Mouse (Mus musculus) right cerebral cortex, postnatal 4 days (tissue): ENCODE data around the gene Gnb5.
A peak's percentile ranks its signal among the peaks of the same experiment; 100 is the strongest.

Source experiments
- DNase-seq: peaks from one replicate; pipeline ENCODE4 v3.0.0-alpha.2; 2022

Gnb5 gene

DNA sequence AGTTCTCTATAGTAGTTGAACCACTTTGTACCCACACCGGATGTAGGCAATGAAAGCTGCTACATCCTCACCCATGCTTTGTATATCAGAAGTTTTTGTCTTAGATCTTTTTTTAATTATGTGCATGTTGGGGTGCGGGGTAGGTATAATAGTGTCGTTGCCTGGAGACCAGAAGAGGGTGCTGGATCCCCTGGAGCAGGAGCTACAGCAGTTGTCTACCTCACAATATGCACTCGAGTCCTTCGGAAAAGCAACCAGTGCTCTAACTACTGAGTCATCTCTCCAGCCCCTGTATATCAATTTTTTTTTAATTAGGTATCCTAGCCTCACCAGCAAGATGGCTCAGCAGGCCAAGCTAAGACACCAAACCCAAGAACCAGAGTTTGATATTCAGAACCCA lies 927 bp downstream of the Gnb5 start:
- no peak for DNase-seq

DNA sequence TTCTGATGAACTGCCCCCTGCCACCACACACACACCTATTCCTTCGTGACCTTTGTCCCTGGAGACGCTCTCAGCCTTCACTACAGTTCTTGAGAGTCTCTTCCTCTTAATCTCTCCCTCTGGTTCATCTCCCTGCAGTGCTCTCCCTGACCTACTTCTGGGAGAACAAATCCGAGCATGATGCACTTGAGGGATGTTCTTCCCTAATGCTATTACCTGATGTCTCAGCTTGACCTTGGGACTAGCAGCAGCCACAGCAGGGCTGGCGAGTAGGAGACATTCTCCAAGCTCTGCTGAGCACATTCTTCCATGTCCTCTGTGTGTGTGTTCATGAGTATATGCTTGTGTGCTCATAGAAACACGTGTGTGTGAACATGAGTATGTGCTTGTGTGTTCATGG lies 2.5 kb downstream of the Gnb5 start:
- DNase-seq: no peak

DNA sequence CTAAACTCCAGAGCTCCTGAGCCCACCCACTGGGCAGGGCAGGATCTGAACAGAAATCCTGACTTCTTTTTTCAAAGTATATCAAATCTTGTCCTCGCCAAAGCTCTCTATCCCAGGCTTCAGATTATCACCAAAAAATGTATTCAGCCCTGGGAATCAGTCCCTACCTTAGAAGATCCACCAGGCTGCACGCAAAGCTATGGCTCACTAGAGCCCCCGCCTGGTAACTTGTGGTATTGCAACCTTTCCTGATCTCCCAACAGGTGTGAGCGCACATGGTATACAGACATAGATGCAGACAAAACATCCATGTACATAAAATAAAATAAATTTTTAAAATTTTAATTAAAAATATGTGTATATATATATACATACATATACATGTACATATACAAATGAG lies 5.9 kb downstream of the Gnb5 start:
- DNase-seq: peak; percentile 93

DNA sequence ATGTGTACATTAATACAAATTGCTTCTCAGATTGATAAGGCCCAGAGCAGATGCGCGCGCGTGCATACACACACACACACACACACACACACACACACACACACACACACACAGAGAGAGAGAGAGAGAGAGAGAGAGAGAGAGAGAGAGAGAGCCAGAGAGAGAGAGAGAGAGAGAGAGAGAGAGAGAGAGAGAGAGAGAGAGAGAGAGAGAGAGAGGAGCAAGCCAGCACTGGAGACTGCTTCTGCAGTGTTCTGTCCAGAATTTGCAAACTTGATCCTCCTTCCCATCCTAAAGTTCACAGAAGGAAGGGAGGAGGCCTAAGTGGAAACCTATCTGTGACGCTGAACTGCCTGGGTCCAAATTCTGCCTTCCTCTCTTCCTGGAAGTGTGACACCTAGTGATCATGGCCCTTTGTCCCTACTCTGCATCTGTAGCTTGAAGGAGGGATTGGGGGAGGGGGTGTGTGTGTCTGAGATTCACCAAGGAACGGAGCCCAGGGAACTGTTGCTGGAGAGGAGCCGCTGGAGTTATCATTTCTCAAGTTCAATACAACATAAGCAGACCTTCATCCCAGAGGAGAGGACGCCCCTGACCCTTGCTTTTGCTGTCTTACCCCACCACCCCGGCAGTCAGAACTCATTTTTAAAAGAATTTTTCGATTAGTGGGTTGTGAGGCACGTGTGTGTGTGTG lies 7.2 kb downstream of the Gnb5 start:
- DNase-seq: no peak

DNA sequence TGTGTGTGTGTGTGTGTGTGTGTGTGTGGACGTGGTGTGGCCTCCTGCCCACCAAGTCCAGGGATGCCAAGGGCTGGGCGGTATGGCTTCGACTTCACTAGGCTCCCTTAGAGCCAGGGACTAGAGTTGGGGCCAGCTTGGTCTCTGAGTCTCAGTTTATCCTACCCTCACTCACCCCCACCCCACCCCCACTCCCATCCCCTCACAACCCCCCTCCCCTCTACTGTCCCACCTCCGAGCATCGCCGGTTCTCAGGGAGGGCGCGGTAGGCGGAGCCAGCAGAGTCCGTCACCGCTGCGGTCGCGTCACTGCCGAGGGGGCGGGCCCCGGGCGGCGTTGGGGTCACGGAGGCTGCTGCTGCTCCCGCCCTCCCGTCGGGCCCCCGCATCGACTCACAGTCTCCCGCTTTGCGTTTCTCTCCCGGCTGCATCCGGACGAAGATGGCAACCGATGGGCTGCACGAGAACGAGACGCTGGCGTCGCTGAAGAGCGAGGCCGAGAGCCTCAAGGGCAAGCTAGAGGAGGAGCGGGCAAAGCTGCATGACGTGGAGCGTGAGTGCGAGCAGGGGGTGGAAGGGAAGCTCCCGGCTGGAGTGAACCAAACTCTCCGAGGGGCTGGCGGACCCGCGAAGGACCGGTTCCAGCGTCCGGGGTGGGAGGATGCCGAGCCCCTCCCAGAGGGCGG lies 7.9 kb downstream of the Gnb5 start:
- DNase-seq: peak; percentile 79

DNA sequence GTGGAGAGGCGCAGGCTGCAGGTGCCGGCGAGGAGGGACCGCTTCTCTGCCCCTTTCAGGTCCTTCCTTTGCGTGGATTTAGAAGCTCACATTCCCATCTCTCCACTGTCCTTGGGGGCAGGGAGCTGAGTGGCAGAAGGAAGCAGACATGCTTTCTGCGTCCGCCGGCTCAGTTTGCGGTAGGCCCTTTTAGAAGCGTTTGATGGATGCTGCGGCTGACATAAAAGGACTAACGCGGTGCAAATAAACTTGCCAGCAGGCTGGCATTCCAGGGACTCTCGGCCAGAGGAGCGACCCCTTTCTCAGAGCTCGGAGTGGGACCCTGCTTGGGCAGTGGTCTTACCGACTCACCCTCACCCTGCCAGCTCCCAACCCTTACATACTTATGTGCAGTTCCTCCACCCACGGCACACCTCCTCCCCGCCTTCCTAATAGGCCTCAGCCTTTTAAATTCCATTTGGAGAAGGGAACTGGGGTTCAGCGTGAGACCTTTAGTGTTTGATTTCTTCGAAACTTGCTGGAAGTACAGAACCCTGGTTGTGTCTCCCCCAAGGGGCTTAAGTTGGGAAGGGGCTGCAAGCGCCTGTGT lies 8.5 kb downstream of the Gnb5 start:
- DNase-seq: no peak

DNA sequence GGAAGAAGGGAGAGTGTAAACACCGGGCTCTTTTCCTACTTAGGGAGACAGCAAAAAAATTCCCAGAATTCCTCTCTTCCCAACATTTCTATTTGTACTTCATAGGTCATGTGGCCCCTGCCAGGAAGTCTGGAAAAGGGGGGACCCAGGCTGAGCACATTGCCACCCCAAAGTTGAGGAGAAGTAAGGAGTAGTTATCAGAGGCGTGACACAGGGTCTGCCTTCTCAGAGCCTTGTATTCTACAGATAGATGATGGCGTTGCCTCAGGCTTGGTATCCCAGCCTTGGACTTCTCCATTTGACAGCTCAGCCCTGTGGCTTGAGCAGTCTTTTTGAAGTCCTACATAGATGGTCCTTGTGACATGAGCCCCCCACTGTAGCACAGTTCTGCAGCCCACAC lies 9.2 kb downstream of the Gnb5 start:
- DNase-seq: no peak

DNA sequence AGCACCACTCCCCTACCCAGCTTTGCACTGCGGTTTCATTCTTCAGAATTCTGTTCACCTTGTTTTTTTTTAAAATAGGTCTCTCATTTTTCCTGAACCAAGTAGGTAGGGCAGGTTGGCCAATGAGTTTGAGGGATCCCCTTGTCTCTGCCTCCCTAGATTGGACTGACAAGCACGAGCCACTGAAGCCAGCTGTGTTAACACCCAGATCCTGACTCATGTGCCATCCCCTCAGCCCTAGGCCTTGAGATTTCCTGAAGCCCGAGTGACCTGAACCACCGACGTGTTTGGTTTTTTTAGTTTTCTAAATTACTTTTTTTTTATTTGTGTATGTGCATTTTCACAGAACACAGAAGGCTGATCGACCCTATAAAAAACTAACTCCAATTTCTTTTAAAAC lies 10.7 kb downstream of the Gnb5 start:
- no peak for DNase-seq

DNA sequence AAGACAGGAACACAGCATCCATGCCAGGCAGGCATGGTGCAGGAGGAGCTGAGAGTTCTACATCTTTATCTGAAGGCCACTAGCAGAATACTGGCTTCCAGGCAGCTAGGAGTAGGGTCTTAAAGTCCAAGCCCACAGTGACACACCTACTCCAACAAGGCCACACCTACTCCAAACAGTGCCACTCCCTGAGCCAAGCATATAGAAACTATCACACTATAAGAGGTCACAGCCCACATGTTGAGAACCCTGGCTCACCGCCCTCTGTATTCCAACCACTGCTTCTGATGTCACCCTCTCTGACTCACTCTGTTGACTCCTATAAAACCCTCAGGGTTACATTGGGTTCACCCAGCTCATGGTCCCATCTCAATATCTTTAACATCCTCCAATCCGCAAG lies 12.1 kb downstream of the Gnb5 start:
- no peak for DNase-seq

DNA sequence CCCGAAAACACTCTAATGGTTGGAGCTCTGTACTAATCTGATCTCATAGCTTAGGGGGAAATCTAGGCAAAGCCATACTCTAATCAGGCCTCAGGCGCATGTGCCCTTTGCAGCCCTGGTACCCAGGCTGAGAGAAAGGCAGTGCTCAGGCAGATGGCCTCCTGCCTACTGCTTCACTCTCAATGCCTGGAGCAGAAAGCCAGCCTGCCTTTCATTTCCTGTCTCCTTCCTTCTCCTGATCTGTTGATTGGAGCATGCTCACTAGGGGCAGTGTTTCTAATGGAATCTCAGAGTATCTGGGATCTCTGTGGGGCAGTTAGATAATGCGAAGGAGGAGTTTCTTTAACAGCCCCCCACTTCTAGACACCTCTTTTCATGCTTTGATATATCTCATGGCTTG lies 13.3 kb downstream of the Gnb5 start:
- DNase-seq: no peak

DNA sequence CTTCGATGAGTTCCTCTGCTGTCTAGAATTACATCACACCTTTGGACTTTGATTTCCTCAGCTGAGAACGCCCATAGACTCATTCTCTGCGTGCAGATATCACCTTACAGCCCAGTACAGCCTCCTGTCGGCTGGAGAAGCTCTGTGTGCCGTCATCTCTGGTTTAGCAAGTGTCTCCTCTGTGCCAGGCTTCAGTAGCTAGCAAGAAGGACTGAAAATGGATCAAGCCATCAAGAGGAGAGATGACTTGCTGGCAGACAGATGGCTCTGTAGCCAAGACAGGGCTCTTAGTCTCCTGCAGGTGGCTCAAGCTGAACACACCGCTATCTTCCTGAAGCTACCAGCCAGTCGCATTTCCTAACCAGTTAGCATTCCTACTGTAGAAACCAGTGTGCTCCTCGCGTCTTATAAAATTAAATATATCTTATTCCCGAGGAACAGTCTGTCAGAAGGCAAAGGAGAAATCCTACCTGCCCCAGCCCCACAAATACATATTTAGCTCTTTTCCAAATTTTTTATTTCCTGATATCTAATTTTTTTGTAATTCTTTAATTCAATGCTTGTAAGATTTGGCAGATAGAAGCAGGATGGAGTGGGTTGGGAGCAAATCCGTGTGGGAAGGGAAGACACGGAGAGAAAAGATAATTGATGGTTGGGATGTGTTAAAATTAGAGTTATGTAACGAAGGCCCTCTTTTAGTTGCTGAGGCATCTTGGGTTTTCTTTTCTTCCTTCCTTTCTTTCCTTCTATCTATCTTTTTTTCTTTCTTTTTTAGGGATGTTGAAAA lies 16.2 kb downstream of the Gnb5 start:
- no peak for DNase-seq

DNA sequence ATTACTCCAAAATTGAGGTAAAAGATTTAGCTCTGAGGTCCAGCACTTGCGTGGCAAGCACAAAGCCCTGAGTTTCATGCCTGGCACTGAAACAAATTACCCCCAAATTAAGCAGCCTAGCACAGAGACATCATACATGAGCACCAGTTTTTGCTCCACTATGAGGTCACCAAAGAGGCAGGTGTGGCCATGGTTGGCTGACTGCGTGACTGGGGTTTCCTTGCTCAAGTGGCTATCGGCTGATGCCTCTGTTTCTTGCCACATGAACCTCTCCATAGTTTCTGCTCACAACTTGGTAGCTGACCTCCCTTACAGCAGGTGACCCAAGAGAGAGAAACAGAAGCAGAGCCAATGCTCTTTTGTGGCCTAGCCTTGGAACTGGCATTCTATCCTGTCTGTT lies 22.0 kb downstream of the Gnb5 start:
- no peak for DNase-seq

DNA sequence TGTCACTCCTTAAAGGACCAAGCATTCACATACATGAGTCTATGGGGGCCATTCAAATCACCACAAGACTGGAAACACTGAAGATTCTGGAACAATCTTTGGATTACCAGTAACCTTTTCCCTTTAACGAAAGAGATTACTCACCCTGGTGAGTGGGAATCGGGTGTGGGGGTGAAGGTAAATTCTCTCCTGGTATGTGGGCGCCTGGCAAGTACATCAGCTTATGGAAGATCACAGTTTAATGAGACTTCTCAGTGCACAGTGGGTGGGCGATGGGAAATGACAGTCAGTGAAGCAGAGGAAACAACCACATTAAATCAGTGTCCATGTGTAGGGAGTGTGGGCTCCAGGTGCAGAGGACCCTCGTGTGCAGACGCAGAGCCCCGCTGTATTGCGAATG lies 24.7 kb downstream of the Gnb5 start:
- DNase-seq: no peak

DNA sequence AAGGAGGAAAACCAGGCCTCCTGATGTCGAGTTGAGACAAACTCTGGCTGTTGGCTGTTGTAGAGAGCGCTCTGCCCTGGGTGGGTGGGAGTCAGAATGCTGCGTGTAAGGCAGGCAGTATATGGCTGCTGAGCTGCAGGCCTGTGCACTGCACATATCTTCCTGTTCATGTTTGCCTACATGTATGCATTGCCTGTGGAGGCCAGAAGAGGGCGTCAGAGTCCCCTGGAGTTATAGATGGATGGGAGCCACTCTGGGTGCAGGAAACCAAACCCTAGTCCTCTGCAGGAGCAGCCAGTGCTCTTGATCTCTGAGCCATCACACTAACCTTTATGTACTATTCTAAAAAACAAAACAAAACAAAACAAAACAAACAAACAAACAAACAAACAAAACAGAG lies 28.4 kb downstream of the Gnb5 start:
- DNase-seq: no peak

DNA sequence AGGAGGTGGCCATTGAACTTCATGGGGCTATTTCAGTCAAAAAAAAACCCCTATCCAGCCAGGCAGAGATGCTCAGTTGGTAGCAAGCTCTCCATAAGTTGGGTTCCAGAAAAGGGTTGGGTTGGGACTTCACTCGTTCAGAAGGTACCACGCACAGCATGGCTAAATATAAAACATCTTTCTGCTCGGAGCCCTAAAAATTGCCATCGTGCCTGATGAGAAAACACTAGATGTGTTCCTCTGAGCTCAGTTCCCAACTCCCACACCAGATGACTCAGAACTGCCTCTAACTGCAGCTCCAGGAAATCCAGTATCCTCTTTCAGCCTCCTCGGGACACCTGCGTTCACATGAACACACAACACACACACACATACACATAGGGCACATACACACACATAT lies 31.9 kb downstream of the Gnb5 start:
- no peak for DNase-seq

DNA sequence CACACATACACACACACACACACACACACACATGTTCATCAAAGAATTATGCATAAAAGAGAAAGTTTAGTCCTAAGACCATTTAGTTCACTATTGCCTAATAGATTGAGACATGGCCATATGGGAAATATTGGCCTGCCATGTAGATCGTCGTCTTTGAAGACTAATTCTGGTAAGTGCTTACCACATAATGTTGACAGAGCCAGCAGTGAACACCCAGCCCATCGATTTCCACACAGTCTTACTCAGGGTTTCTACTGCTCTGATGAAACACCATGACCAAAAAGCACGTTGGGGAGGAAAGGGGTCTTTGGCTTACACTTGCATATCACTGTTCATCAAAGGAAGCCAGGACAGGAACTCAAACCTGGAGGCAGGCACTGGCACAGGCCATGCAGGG lies 36.3 kb downstream of the Gnb5 start:
- no peak for DNase-seq

DNA sequence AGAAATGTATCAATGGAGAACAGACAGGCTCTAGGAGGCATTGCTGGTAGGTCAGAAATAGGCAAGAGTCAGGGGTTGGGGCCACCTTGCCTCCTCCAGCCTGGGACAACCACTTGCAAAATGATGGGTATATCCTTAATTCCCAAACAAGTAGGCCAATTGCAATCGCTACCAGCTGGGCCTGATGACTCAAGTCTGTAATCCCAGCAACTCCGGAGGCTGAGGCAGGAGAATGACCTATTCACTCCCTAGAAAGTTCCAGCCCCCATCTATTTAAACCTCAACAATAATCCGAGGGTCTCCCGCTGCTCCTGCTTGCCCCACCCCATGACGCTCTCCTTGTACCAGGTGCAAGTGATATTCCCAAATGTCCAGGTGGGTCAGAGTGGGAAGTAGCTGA lies 41.4 kb downstream of the Gnb5 start, which contains the start of gene Bcl2l10:
Gene Bcl2l10 (plus strand): TSS at position 301 of the 400 bp plus-strand sequence.
- DNase-seq: no peak

DNA sequence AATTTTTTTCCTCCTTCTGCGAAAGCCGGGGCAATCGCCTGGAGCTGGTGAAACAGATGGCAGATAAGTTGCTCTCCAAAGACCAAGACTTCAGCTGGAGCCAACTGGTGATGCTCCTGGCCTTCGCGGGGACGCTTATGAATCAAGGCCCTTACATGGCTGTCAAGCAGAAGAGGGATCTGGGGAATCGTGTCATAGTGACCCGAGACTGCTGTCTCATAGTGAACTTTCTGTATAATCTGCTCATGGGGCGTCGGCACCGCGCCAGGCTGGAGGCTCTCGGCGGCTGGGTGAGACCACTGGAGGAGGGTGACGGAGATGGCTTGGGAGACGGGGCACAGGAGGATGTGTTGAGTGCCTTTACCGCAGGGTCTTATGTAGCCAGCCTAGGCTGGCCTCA lies 42.0 kb downstream of the Gnb5 start:
- DNase-seq: no peak

DNA sequence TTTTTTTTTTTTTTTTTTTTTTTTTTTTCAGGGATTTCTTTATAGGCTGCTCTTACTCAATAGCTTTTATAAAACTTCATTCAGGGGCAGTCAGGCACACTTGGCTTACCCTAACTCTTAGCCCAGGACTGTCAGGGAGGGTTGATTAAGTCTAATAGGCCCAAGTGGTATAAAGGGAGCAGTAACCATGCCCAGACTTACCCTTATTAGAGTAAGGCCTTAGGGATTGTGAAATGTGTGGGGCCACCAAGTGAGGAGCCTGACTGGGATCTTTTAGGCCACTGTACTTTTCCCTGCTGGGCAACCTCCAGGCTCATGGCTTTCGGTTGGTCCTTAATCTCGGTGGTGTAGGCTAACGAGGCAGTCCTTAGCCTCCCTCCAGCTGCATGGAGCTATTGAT lies 42.6 kb downstream of the Gnb5 start:
- no peak for DNase-seq

DNA sequence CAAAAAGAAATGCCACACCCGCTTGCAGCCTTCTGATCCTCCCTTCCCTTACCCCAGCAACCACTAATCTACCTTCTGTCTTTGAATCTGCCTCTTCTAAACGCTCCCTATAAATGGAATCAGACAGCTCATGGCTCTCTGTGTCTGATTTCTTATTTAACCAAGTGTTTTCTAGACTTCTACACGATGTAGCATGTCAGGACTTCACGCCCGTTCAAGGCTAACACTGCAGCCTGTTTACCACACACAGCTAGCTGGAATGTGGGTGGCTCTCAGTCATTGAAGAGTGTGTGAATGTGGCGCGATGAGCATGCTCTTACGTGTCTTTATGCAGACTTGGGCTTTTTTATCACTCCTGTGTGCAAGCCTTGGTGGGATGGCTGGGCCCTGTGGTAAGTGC lies 47.0 kb downstream of the Gnb5 start:
- no peak for DNase-seq

DNA sequence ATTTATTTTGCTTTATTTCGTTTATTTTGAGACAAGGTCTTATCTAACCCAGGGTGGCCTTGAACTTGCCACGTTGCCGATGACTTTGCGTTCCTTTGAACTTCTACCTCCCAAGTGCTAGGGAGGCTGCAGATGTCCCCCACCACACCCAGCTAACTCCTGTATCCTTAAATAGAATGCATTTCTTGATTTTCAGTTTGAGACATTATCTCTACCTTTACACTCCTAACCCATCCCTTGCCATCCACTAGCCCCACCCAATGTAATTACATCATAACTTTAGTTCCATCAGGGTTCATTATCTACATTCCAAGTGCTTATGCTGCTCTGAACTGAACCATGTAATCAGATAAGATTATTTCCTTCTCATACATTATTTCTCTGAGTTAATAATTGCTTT lies 49.7 kb downstream of the Gnb5 start:
- DNase-seq: no peak

DNA sequence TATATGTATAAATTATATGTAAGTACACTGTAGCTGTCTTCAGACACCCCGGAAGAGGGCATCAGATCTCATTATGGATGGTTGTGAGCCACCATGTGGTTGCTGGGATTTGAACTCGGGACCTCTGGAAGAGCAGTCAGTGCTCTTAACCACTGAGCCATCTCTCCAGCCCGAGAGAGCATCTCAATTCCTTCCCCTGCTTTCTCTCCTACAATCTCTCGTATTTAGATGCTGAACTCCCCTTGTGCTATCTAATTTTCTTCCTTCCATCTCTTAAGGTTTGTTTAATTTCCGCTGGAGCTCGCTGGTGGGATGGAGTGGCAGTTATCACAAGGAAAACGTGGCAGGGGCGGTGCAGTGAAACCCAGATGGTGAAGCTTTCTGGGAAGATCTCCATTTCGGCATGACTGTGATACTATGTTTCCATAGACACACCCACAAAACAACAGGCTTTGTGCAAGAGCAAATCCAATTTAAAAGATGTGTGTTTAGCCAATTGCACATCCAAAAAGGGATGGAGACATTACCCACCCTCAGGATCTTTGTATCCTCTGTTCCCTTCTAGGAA lies 51.1 kb downstream of the Gnb5 start:
- DNase-seq: no peak

DNA sequence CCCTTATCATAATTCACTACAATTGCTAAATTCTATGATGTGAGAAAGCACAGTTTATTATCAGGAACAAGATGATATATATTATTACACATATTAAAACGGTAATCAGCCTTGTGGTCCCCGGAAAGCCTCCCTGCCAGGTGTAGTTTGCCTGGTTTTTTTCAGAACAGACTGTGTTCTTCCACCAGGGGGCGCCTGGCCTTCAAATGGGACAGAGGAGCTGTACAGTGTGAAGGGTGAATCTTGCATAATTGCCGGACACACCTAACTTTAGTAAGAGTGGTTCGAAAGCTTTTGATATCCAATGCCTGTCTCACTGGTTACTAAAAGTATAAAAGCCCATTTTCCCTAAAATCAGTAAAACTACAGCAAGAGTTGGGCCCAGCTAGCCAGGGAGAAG lies 55.6 kb downstream of the Gnb5 start:
- peak; percentile 81 for DNase-seq
